Mouse (Mus musculus): ENCODE measurements at regions not wholly inside any gene's neighbourhood (a gene's known extent, or its start where the extent isn't known, plus 50 kb on each side); places are given as distances from the start of the nearest gene placed in this dataset.

DNA sequence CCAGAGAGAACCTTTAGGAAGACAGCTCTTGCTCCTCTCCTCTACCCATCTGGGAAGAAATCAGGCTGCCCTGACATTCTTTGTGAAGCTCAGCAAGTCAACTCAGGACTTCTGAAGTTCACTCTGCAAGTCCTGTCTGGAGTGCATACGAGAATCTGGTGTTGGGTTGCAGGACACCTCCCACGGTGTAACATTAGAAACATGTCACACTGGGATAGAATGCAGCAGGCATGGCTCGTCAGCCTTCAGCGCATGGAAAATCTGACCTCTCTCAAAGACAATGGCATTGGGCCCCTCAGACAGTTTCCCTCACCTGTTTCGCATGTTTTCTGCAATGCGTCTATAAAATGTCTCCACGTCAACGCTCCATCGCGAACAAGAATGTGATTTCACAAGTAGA lies 251.5 kb downstream of the Fgf9 start:
- H3K4me1 ChIP-seq (ENCODE audit: control insufficient read depth in 1 of 2, insufficient read depth in 2 of 2, low read length in 2 of 2): no peaks in the 10 kb centered on the region
- no peak for DNase-seq (ENCODE audit: low read depth, low spot score)
- H3K27ac ChIP-seq (ENCODE audit: control insufficient read depth, low read depth, low read length): no peak overlapping the region

DNA sequence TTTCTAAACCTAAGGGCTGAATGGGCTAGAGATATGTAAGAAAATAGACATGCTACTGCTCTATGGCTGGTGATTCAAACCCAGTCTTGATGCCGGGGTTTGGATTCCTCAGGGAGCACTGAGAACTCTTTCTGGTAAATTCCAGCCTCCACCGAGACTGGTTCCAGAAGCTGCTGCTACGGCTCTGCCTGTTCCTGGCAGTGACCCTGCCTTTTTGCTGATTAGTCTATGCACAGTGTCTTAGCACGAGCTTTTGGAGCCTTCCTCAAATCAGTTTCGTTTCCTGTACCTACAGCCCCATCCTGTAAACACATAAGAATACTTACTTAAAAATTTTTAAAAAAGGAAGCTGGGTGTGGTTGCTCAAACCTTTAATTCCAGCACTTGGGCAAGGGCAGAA lies 250.9 kb downstream of the Fgf9 start:
- Histone ChIP-seq H3K4me3 (ENCODE audit: control insufficient read depth in 1 of 2, insufficient read depth in 1 of 2, low read depth in 2 of 2, low read length in 2 of 2) (no peak overlapping the region), H3K27ac (ENCODE audit: control insufficient read depth, low read depth, low read length) (no peak overlapping the region), H3K4me1 (ENCODE audit: control insufficient read depth in 1 of 2, insufficient read depth in 2 of 2, low read length in 2 of 2) (no peaks in the 10 kb centered on the region), H3K9me3 (replicated peaks; ENCODE audit: insufficient read depth, low read length) (no peaks in the 10 kb centered on the region), H3K36me3 (ENCODE audit: control insufficient read depth in 1 of 2, insufficient read depth in 2 of 2, low read length in 2 of 2) (no peaks in the 10 kb centered on the region), H3K9ac (ENCODE audit: control insufficient read depth, low read depth, low read length, poor library complexity, severe bottlenecking) (no peak overlapping the region), H3K27me3 (ENCODE audit: control insufficient read depth in 1 of 2, insufficient read depth in 2 of 2, low read length in 2 of 2) (no peaks in the 10 kb centered on the region), H3K79me2 (ENCODE audit: control insufficient read depth, insufficient read depth, low read length, poor library complexity) (no peaks in the 10 kb centered on the region)
- DNase-seq (ENCODE audit: low read depth, low spot score): no peak
- TF ChIP-seq ZMIZ1 (IDR thresholded peaks at IDR 0.05; ENCODE audit: low read depth, low read length): no peak
- no peak for TF ChIP-seq MEF2A (IDR thresholded peaks at IDR 0.05; ENCODE audit: extremely low read depth, insufficient replicate concordance, low read depth, low read length, poor library complexity, severe bottlenecking)
- TF ChIP-seq BHLHE40 (IDR thresholded peaks at IDR 0.05; ENCODE audit: borderline replicate concordance, low read depth, low read length): no peak
- TF ChIP-seq ZC3H11A (IDR thresholded peaks at IDR 0.05; ENCODE audit: low read depth, low read length): no peak
- TF ChIP-seq POLR2A (IDR thresholded peaks at IDR 0.05; ENCODE audit: control insufficient read depth in 1 of 2, insufficient read depth in 1 of 2, low read depth in 1 of 2, low read length in 2 of 2, poor library complexity in 1 of 2): no peak
- no peak for TF ChIP-seq SIN3A (IDR thresholded peaks at IDR 0.05; ENCODE audit: low read length)
- no peak for TF ChIP-seq TCF12 (IDR thresholded peaks at IDR 0.05; ENCODE audit: low read depth, low read length)
- no peak for TF ChIP-seq UBTF (IDR thresholded peaks at IDR 0.05; ENCODE audit: borderline replicate concordance, insufficient read depth, low read depth, low read length)
- TF ChIP-seq SMC3 (IDR thresholded peaks at IDR 0.05; ENCODE audit: low read depth, low read length): no peak
- TF ChIP-seq NRF1 (IDR thresholded peaks at IDR 0.05; ENCODE audit: insufficient read depth, low read depth, low read length, poor library complexity, severe bottlenecking): no peak
- no peak for TF ChIP-seq E2F4 (IDR thresholded peaks at IDR 0.05; ENCODE audit: borderline replicate concordance, low read depth, low read length)
- TF ChIP-seq RAD21 (IDR thresholded peaks at IDR 0.05; ENCODE audit: low read depth, low read length): no peak
- no peak for TF ChIP-seq CHD2 (IDR thresholded peaks at IDR 0.05; ENCODE audit: low read length)
- no peak for TF ChIP-seq MAX (IDR thresholded peaks at IDR 0.05; ENCODE audit: low read length)
- TF ChIP-seq ZNF384 (IDR thresholded peaks at IDR 0.05; ENCODE audit: low read depth, low read length): no peak
- no peak for TF ChIP-seq NELFE (IDR thresholded peaks at IDR 0.05; ENCODE audit: low read depth, low read length)
- TF ChIP-seq POLR2AphosphoS5 (IDR thresholded peaks at IDR 0.05; ENCODE audit: borderline replicate concordance, low read depth, low read length): no peak
- no peak for TF ChIP-seq POLR2AphosphoS2 (IDR thresholded peaks at IDR 0.05; ENCODE audit: low read length)

More for the DNA sequence above, 251.5 kb downstream of the Fgf9 start:
- Histone ChIP-seq H3K36me3 (ENCODE audit: control insufficient read depth in 1 of 2, insufficient read depth in 2 of 2, low read length in 2 of 2) (no peaks in the 10 kb centered on the region), H3K9ac (ENCODE audit: control insufficient read depth, low read depth, low read length, poor library complexity, severe bottlenecking) (no peak overlapping the region), H3K9me3 (replicated peaks; ENCODE audit: insufficient read depth, low read length) (no peaks in the 10 kb centered on the region), H3K79me2 (ENCODE audit: control insufficient read depth, insufficient read depth, low read length, poor library complexity) (no peaks in the 10 kb centered on the region), H3K4me3 (ENCODE audit: control insufficient read depth in 1 of 2, insufficient read depth in 1 of 2, low read depth in 2 of 2, low read length in 2 of 2) (no peak overlapping the region), H3K27me3 (ENCODE audit: control insufficient read depth in 1 of 2, insufficient read depth in 2 of 2, low read length in 2 of 2) (no peaks in the 10 kb centered on the region)
- no peak for TF ChIP-seq ETS1 (IDR thresholded peaks at IDR 0.05; ENCODE audit: low read depth, low read length)

Measured in MEL (cell line).